Mouse (Mus musculus) Patski (cell line): ENCODE data around the gene BC017158. TPM values are rescaled to one million over a fixed set of nuclear protein-coding genes. Genes with fewer than 3 reads are reported as not detected.

Experiments used
- ATAC-seq: fragments of 100-300 bp; one replicate; pipeline ENCODE4 v1.8.0; 2021
- CTCF ChIA-PET: fragments of 350-600 bp; sonication (Branson Sonifier 250); formaldehyde crosslinking; loops from one replicate; lab custom pipeline; 2022; ENCODE audit warnings: inconsistent platforms; lab: Charles Lee
- POLR2A ChIA-PET: fragments of 350-600 bp; sonication (Branson Sonifier 250); formaldehyde crosslinking; loops from one replicate; lab custom pipeline; 2022; ENCODE audit warnings: antibody characterized with exemption, inconsistent platforms; lab: Charles Lee
- DNase-seq: peaks from one replicate; pipeline ENCODE4 v3.0.0-alpha.2; 2011; ENCODE audit warnings: low read depth, low spot score
- H3K27me3 ChIP-seq: fragments of 371-371 bp; one replicate; pipeline ENCODE4 v1.5.1; 2021
- CTCF ChIP-seq: fragments of 100-300 bp; IDR thresholded peaks from one replicate; pipeline ENCODE4 v1.5.1; 2021
- in situ Hi-C: fragments of 300-500 bp; cut with MboI; formaldehyde crosslinking; loops from 3 replicates; pipeline ENCODE4 v1.11.1; 2018; ENCODE audit warnings: low pct_unique_long_range_greater_than_20kb, mixed read lengths
- polyA plus RNA-seq: library from polyadenylated mRNA; unstranded; gene quantifications from one replicate; pipeline ENCODE4 v1.2.3, GENCODE M21; 2021

Gene BC017158
- polyA plus RNA-seq, 1 experiment from 2014 or later = 25.3 TPM

DNA sequence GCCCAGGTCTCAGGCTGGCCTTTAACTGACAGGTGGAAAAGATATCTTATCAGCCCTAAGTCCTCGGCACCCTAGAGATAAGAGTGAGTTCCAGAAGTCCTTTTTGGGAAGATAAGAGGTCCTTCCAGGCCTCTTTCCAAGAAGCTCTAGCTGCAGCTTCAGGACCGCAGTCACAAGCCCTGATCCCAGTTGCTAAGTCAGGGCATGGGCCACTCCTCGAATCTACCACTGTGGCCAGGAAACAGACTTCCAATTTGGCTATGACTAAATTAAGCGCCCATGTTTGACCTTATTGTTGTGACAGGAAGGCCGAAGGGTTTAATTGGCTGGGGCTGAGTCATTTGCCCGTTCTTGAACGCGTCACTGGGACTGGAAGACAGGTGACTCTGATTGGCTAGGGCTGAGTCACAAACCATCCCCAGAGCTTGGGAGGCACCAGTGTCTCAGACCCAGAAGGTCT is 12.3 kb upstream of the BC017158 start:
- ChIA-PET POLR2A (interaction anchor here (0.6 to 1.1 kb wide), 2 partner anchors 9 to 1291 kb away, joined by 4 to 6 read pairs; no protein-coding TSS in a partner anchor), CTCF (interaction anchor here (0.8 to 1.3 kb wide), 3 partner anchors 9 to 12 kb away, joined by 3 read pairs; partner anchors contain the start of gene BC017158)
- no peak for DNase-seq
- no peaks in the 10 kb centered on the region for H3K27me3 ChIP-seq
- in situ Hi-C loops = no loop called here
- no peak for TF ChIP-seq CTCF
- peak; percentile 26 for ATAC-seq

DNA sequence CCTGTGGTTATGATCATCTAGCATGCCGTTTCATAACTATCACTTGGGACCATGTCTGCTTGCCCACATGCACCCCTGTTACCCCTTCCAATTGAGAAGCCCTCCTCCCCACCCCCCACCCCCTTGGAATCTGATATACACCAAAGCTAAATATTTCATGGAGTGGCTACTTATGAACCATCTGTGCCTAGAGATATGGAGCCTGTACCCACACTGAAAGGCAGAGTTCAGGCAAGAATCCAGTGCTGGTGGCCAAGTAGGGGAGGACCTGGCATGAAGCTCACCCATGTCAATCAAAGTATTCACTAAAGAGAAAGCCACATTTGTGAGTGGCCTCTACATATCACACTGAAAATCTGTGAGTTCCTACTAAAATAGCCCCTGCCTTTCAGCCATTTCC is 11.8 kb upstream of the BC017158 start:
- TF ChIP-seq CTCF = no peak
- in situ Hi-C loops = loop anchor here (5.0 kb wide), 1 partner anchor 38 kb away; no protein-coding TSS in a partner anchor
- CTCF ChIA-PET = interaction anchor here (0.8 to 1.3 kb wide), 2 partner anchors 10 to 12 kb away, joined by 3 read pairs; no protein-coding TSS in a partner anchor
- no peaks in the 10 kb centered on the region for H3K27me3 ChIP-seq
- POLR2A ChIA-PET = interaction anchor here (0.6 to 1.1 kb wide), 2 partner anchors 10 to 1291 kb away, joined by 4 to 6 read pairs; no protein-coding TSS in a partner anchor
- ATAC-seq (no peak), DNase-seq (no peak)

DNA sequence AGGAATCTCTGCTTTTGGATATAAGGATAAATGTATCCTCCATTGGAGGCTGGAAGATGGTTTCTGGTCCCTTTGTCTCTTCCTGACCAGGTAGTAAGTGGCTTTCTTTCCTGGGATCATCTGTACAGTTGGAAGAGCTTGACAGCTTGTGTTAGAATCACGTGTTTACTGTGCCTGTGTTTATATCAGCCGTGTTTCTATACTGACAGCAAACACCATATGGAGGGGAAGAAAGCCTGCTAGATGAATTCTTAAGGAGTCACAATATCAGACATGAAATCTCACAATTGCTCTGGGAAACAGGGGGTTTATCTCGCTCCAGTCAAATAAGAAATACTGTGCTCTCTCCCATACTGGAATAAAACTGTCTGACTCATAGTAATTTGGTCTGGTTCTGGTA is 11.2 kb upstream of the BC017158 start:
- TF ChIP-seq CTCF = no peak
- CTCF ChIA-PET = no interaction called here
- DNase-seq = no peak
- H3K27me3 ChIP-seq = no peaks in the 10 kb centered on the region
- POLR2A ChIA-PET = interaction anchor here (1.1 kb wide), 1 partner anchor 10 kb away, joined by 4 read pairs; no protein-coding TSS in a partner anchor
- no peak for ATAC-seq
- in situ Hi-C loops = loop anchor here (5.0 kb wide), 1 partner anchor 38 kb away; no protein-coding TSS in a partner anchor

DNA sequence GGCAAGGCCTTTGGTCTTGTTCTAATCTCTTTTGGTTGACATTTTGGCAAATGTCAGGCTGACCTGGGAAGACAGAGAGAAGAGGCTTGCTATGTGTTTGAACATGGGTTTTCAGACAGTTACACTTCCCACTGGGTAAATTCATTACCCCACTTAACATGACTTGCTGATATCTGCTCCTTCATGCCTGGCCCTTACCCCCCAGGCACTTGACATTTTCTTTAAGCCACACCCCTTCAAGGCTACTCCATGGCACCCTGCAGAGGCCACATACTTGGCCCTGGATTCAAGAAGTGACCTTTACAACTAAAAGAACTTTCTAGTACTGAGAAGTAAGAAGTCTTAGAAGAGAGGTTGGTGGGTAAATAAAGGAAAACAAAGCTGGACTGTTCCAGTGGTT is 9.9 kb upstream of the BC017158 start:
- no peak for TF ChIP-seq CTCF
- H3K27me3 ChIP-seq = no peaks in the 10 kb centered on the region
- in situ Hi-C loops = loop anchor here (5.0 kb wide), 1 partner anchor 39 kb away; no protein-coding TSS in a partner anchor
- POLR2A ChIA-PET = no interaction called here
- no peak for DNase-seq
- CTCF ChIA-PET = interaction anchor here (0.9 kb wide), 1 partner anchor 37 kb away, joined by 3 read pairs; no protein-coding TSS in a partner anchor
- ATAC-seq = no peak

DNA sequence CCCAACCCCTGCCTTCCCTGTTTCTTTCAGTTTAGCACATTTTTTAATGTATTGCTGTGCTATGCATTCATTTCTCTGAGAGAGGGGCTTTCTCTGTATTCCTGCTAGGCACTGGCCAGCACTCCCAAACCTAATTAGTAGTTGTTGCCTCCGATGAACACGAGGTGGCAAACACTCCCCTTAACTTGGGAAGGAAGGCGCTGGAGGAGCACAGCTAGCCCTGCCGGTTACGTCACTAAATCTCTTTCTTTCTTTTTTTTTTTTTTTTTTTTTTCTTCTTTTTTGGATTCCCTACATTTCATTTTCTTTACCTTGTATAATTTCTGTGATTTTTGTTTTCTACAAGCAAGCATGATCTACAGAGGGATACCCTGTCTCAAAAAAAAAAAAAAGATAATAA is 6.9 kb upstream of the BC017158 start:
- H3K27me3 ChIP-seq = no peaks in the 10 kb centered on the region
- ChIA-PET POLR2A (no interaction called here), CTCF (interaction anchor here (0.6 to 2.5 kb wide), 3 partner anchors 16 to 42 kb away, joined by 3 to 10 read pairs (median 3); no protein-coding TSS in a partner anchor)
- DNase-seq (no peak), ATAC-seq (no peak)
- TF ChIP-seq CTCF = peak; percentile 77
- in situ Hi-C loops = loop anchor here (5.0 kb wide), 1 partner anchor 42 kb away; no protein-coding TSS in a partner anchor

DNA sequence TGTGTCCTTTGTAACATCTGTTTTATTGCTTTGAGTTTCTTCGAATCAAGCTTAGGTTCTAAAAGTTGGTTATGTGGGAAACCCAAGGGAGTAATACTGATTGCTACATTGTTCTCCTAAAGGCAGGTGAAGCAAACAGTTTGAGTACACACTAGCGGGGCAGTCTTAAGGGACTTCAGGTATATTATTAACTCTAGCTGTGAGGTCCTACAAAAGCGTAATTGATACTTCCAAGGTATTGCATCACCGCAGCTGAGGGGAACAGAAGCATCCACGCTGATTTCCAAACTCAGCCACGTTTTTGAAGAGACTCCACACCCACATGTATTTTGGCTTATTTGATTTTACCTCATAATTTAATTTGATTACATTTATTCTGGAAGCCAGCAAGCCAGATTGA is 6.2 kb upstream of the BC017158 start:
- ATAC-seq (no peak), DNase-seq (no peak)
- no peak for TF ChIP-seq CTCF
- POLR2A ChIA-PET = no interaction called here
- no peaks in the 10 kb centered on the region for H3K27me3 ChIP-seq
- in situ Hi-C loops = no loop called here
- CTCF ChIA-PET = interaction anchor here (2.5 kb wide), 1 partner anchor 41 kb away, joined by 10 read pairs; no protein-coding TSS in a partner anchor

DNA sequence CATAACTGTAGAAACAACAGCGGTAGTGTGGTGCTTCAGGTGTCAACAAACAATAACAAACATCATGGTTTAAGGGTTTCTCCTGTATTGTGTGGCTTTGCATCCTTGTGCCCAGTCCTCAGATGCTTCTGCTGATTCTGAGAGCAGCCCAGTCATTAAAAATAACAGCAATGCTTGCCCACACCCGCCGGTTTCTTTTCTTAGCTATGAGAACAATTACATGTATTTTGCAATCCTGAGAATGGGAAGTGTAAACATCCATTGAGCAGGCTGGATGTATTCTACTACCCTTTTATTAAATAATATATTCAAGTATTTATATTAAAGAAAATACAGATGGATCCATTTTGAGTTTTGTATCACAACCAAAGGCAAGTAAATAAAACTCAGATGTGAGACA is 4.2 kb upstream of the BC017158 start:
- in situ Hi-C loops = no loop called here
- TF ChIP-seq CTCF = no peak
- POLR2A ChIA-PET = no interaction called here
- CTCF ChIA-PET = no interaction called here
- DNase-seq (no peak), ATAC-seq (no peak)
- no peaks in the 10 kb centered on the region for H3K27me3 ChIP-seq

DNA sequence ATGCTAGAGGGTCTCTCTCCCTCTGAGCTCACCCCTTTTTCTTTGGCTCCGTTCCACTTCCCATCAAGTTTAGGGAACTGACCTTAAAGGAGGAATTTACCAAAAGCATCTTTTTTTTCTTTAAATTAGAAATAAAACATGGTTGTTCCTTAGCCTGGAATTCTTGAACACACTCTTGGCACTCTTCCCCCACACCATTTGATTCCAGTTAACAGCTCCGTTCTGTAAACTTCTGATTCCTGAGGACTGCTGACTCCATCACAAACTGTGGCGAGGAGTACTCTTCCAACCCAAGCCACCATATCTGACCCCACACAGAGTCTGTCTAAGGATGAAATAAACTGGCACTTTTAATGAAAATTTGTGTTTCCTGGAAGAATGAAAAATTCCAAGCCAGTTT is 3.0 kb upstream of the BC017158 start:
- TF ChIP-seq CTCF = no peak
- CTCF ChIA-PET = interaction anchor here (0.9 kb wide), 1 partner anchor 12 kb away, joined by 3 read pairs; no protein-coding TSS in a partner anchor
- DNase-seq (no peak), ATAC-seq (no peak)
- POLR2A ChIA-PET = no interaction called here
- in situ Hi-C loops = no loop called here
- H3K27me3 ChIP-seq = no peaks in the 10 kb centered on the region

DNA sequence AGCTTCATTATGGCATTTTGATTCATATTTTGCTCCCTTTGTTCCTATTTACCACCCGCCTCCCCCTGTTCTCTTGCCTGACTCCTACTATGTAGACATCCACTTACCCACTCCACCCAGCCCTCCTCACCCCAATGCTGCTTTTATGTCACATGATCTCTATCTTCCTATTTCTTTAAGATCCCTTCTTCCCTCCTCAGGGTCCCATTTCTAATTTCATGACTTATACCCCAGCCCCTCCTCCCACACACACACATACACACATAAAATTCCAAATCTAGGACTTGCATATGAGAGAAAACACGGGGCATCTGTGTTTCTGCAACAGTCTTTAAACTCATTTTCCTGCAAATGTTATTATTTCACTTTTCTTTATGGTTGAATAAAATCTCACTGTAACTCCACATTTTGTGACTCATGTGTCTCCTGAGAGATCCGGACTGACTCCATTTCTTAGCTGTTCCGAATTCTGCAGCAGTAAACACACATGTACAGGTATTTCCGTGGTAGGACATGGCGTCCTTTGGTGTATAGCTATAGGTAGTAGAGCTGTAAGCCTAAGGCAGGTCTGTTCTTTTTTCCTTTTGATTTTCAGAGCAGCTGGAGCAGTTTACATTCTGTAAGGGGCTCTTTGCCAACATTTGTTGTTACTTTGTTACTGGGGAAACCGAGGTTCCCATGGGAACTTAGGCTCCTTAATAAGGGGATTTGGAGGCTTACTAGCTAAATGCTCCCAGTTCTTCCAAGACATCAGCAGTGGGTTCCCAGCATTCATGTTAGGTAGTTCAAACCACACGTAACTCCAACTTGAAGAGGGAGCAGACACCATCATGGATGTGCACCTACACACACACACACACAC is 742 bp upstream of the BC017158 start:
- ChIA-PET CTCF (interaction anchor here (1.0 to 1.6 kb wide), 4 partner anchors 11 to 46 kb away, joined by 3 to 5 read pairs (median 4); no protein-coding TSS in a partner anchor), POLR2A (interaction anchor here (2.0 kb wide), 1 partner anchor 9 kb away, joined by 8 read pairs; no protein-coding TSS in a partner anchor)
- ATAC-seq = no peak
- TF ChIP-seq CTCF = no peak
- no peak for DNase-seq
- no peaks in the 10 kb centered on the region for H3K27me3 ChIP-seq
- in situ Hi-C loops = loop anchor here (10.0 kb wide), 1 partner anchor 396 kb away; no protein-coding TSS in a partner anchor

DNA sequence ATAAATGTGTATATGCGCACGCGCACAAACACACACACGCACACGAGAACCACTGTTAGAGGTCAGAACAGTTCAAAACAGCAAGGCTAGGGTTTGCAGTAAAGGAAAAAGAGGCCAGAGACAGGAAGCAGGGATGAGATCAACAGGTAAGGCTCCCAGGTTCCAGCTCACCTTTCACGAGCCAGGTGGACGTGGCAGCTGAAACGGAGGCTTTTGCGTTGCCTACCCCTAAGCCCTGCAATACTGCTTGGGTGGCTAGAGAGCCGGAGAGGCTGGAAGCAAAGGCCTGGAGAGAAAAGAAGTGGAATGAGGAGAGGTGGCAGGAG is 716 bp downstream of the BC017158 start:
- ATAC-seq (no peak), DNase-seq (no peak)
- no peak for TF ChIP-seq CTCF
- H3K27me3 ChIP-seq = no peaks in the 10 kb centered on the region
- in situ Hi-C loops = loop anchor here (10.0 kb wide), 1 partner anchor 398 kb away; no protein-coding TSS in a partner anchor
- ChIA-PET CTCF (interaction anchor here (1.6 kb wide), 1 partner anchor 10 kb away, joined by 5 read pairs; no protein-coding TSS in a partner anchor), POLR2A (interaction anchor here (1.2 to 2.0 kb wide), 2 partner anchors 8 to 47 kb away, joined by 4 to 8 read pairs; no protein-coding TSS in a partner anchor)
